Mouse (Mus musculus) ES-Bruce4 (cell line): ENCODE results near the gene Crebrf.

ENCODE experiments used
- CTCF ChIP-seq: IDR thresholded peaks from one replicate; pipeline ENCODE4 v1.8.1; 2011; ENCODE audit warnings: low read depth, low read length
- POLR2A ChIP-seq: IDR thresholded peaks from one replicate; pipeline ENCODE4 v1.8.1; 2011; ENCODE audit warnings: low read length; ENCODE audit not compliant: insufficient read depth

- TF ChIP-seq POLR2A (no peak), CTCF (no peak)
Observed at GRCm38 (mm10) chr17:26797379-26798128, 82.1 kb downstream of the Crebrf start.
